Mouse (Mus musculus) embryonic stem cell, embryonic (primary cell): ENCODE measurements at regions not wholly inside any gene's neighbourhood (a gene's known extent, or its start where the extent isn't known, plus 50 kb on each side); places are given as distances from the start of the nearest gene placed in this dataset.

Experiments used
- CTCF ChIA-PET, 4 experiments: fragments of 300-600 bp in 2 of 4; fragments of 350-600 bp in 2 of 4; sonication (Branson Sonifier 250); formaldehyde crosslinking; loops; one replicate each; lab custom pipeline; 2022; ENCODE audit warnings: inconsistent platforms in 2 of 4; lab: Charles Lee
- POLR2A ChIA-PET, 4 experiments: fragments of 300-600 bp in 2 of 4; fragments of 350-600 bp in 2 of 4; sonication (Branson Sonifier 250); formaldehyde crosslinking; loops; one replicate each; lab custom pipeline; 2022; ENCODE audit warnings: antibody characterized with exemption in 4 of 4, inconsistent platforms in 1 of 4; lab: Charles Lee

DNA sequence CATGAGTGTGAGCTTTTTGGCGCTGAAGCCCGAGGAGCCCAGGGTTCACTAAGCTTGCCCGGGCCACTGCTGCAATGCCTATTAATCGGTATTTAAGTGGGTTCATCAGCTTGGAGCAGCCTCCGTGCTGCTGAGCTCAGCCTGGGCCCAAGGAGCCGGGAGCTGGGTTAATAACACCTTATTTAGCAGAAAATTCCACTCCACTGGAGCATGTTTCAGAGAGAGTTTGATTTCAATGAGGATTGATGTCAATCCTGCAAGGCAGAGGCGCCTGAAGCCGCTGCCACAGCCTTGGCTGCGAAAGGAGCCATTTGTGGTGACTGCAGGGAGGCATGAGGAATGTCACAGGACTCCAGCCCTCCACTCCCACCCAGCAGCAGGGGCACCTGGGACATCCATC lies 126.5 kb upstream of the Grik3 start:
- POLR2A ChIA-PET: interaction anchor here in 2 of 4 experiments (0.5 to 1.4 kb wide), 2 partner anchors 63 to 1014 kb away, joined by 4 to 6 read pairs; no protein-coding TSS in a partner anchor
- CTCF ChIA-PET: interaction anchor here in 1 of 4 experiments (1.0 kb wide), 1 partner anchor 549 kb away, joined by 5 read pairs; no protein-coding TSS in a partner anchor

DNA sequence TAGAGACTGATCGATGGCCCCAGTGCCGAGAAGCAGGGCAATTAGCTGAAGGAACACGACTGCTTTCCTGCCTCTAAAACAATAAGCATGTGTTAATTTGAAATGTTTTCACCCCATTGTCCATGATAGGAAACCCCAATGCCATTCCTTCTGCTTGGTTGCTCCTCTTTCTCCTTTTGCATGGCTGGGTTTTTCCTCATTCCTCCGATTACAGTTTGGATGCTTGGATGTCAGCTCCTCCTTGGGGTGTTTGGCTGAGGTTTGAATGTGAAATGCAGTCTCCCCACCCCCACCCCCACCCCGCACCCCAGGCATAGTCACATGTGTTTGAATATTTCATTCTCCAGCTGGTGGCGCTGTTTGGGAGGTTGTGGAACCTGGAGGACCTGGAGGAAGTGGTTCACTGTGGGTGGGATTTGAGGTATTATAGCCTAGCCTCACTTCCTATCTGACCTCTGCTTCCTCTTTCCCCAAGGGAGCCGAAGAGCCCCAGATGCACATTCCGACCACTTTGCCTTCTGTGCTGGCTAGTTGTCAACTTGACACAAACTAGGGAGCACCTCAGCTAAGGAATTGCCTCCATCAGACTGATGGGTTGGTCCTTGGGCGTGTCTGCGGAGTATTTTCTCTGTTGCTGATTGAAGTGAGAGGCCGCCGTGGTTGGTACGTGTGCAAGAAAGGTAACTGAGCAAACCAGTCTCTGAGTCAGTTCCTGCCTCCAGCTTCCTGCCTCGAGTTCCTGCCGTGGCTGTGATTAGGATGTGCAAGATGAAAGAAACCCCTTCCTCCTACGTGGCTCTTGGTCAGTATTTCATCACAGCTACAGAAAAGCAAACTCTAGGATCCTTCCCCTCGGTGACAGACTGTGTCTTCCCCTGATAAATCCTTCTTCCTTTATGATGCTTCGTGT lies 128.6 kb upstream of the Grik3 start:
- POLR2A ChIA-PET: interaction anchor here in 1 of 4 experiments (1.3 kb wide), 1 partner anchor 13 kb away, joined by 3 read pairs; no protein-coding TSS in a partner anchor
- CTCF ChIA-PET: interaction anchor here in 3 of 4 experiments (0.5 to 1.1 kb wide), 3 partner anchors 11 to 143 kb away, joined by 3 to 6 read pairs (median 3); no protein-coding TSS in a partner anchor

DNA sequence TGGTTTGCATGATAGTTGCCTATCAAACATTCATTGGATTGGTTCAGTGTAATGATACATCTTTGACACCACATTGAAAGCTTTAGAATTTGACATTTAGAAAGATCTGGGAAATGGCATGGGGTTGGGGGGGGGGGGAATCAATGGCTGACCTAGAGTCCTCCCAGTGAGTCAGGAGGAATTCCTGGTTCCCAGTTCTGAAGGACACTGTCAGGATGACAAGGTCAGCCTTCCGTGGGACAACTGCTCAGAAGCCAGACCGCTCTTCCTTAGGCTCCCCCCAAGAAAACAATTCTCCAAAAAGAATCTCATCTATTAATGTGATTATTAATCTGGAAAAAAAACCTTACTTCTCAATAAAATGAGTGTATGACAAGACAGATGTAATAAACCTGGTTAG lies 132.1 kb upstream of the Grik3 start:
- POLR2A ChIA-PET: interaction anchor here in 2 of 4 experiments (0.5 to 0.6 kb wide), 2 partner anchors 62 to 125 kb away, joined by 3 to 4 read pairs; no protein-coding TSS in a partner anchor
- CTCF ChIA-PET: interaction anchor here in 2 of 4 experiments (0.6 to 0.7 kb wide), 2 partner anchors 92 to 129 kb away, joined by 3 to 5 read pairs; no protein-coding TSS in a partner anchor

GRCm38 (mm10) chr4:125356441-125356840 lies 134.1 kb upstream of the Grik3 start:
- POLR2A ChIA-PET: interaction anchor here (0.5 to 1.3 kb wide), 8 partner anchors 9 to 813 kb away, joined by 3 to 7 read pairs (median 3); no protein-coding TSS in a partner anchor
- CTCF ChIA-PET: interaction anchor here in 2 of 4 experiments (0.8 to 1.6 kb wide), 2 partner anchors 196 to 241 kb away, joined by 3 to 4 read pairs; no protein-coding TSS in a partner anchor

- POLR2A ChIA-PET: interaction anchor here in 1 of 4 experiments (0.6 to 1.5 kb wide), 3 partner anchors 11 to 73 kb away, joined by 3 to 5 read pairs (median 4); no protein-coding TSS in a partner anchor
- CTCF ChIA-PET: interaction anchor here in 1 of 4 experiments (0.6 kb wide), 2 partner anchors 495 to 712 kb away, joined by 3 to 5 read pairs; no protein-coding TSS in a partner anchor
Measured at GRCm38 (mm10) chr4:125354742-125355141, 135.8 kb upstream of the Grik3 start.

GRCm38 (mm10) chr4:125350056-125350455 lies 140.4 kb upstream of the Grik3 start:
- POLR2A ChIA-PET: no interaction called here
- CTCF ChIA-PET: no interaction called here

DNA sequence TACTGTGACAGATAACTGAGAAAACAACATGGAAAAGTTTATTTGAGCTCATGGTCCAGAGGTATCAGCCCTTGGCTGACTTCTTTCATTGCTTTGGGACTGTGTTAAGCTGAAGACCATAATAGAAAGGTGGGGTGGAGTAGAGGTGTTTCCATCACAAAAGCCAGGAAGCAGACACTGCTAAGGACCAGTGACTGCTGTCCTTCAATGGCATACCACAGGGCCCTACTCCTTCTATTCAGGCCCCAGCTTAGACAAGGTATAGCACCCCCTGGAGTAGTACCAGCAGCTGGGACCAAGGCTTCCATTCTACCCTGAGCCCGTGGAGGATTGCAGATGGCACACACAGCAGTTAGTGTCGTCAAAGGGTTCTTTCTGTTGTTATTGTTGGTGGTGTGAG lies 151.4 kb upstream of the Grik3 start:
- ChIA-PET CTCF (interaction anchor here in 3 of 4 experiments (0.6 to 1.1 kb wide), 5 partner anchors 23 to 573 kb away, joined by 3 to 5 read pairs (median 3); no protein-coding TSS in a partner anchor), POLR2A (interaction anchor here in 1 of 4 experiments (0.6 to 1.2 kb wide), 3 partner anchors 26 to 195 kb away, joined by 3 read pairs; no protein-coding TSS in a partner anchor)

DNA sequence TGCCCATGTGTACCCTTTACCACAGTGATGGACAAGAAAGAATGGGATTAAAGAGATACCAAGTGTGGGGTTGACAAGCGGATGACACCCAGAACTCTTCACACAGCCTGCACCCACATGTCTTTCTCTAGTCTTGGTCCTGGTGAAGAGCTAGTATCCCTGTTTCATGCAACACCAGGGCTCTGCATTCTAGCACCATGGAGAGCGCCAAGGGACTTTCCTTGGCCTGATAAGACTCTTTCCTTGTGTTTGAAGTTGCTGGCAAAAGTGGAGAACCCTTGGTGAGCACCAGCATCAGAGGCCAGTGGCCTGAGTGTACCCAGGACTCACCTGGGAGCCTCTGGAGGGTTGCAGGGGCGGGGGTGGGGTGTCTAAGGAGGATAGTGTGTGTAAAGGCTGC lies 161.7 kb upstream of the Grik3 start:
- CTCF ChIA-PET: interaction anchor here in 1 of 4 experiments (0.6 to 0.7 kb wide), 2 partner anchors 39 to 168 kb away, joined by 3 to 4 read pairs; no protein-coding TSS in a partner anchor
- POLR2A ChIA-PET: interaction anchor here in 1 of 4 experiments (0.7 kb wide), 1 partner anchor 611 kb away, joined by 7 read pairs; no protein-coding TSS in a partner anchor

GRCm38 (mm10) chr4:125324495-125324894 lies 166.0 kb upstream of the Grik3 start:
- POLR2A ChIA-PET: interaction anchor here in 2 of 4 experiments (0.6 to 1.7 kb wide), 5 partner anchors 8 to 136 kb away, joined by 3 to 5 read pairs (median 3); no protein-coding TSS in a partner anchor
- CTCF ChIA-PET: no interaction called here

DNA sequence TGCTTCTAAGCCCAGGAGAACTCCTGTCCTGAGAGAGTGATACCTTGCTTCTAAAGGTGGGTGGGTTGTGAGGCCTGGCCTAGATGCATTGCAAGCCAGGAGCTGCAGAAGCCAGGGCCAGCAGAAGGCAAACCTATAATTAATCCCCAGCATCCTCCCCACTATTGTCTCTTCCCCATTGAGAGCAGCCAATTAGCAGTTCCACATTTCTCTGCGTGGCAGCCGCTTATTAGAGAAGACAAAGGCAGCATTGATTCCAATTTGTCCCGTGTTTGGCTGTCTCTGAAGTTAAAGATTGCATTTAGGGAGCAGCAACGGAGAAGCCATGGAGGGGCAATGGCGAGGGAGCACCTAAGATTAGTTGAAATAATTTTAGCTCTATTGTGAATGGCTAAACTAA lies 171.2 kb upstream of the Grik3 start:
- ChIA-PET CTCF (no interaction called here), POLR2A (no interaction called here)

DNA sequence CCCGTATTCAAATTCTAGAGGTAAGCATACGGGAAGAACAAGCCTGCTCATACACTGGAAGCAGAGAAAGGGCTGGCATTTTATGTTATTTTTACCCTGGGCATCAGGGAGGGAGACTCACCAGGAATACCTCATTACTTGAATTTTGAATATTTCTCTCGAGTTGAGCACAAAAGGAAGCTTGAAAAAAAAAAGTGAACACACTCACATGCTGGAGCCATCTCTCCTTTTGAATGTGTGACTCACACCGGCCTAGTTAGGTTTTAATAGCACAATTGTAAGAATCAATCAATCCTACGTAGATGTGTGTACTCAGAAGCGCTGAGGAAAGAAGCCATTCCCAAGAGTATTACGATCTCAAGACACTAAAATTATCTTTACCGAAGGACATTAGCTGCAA lies 172.2 kb upstream of the Grik3 start:
- CTCF ChIA-PET: interaction anchor here in 1 of 4 experiments (0.6 kb wide), 1 partner anchor 158 kb away, joined by 4 read pairs; no protein-coding TSS in a partner anchor
- POLR2A ChIA-PET: no interaction called here

- ChIA-PET POLR2A (interaction anchor here in 2 of 4 experiments (0.8 to 1.6 kb wide), 2 partner anchors 8 kb away, joined by 3 to 5 read pairs; no protein-coding TSS in a partner anchor), CTCF (no interaction called here)
Measured at GRCm38 (mm10) chr4:125316876-125317275, 173.6 kb upstream of the Grik3 start.

- POLR2A ChIA-PET: interaction anchor here in 2 of 4 experiments (0.8 to 1.6 kb wide), 4 partner anchors 9 to 882 kb away, joined by 3 to 5 read pairs (median 3); partner anchors contain the start of gene Meaf6 (in 1 of the 2)
- CTCF ChIA-PET: interaction anchor here in 2 of 4 experiments (0.6 to 1.3 kb wide), 2 partner anchors 23 to 180 kb away, joined by 3 to 4 read pairs; no protein-coding TSS in a partner anchor
Measured at GRCm38 (mm10) chr4:125315818-125316217, 174.7 kb upstream of the Grik3 start.

DNA sequence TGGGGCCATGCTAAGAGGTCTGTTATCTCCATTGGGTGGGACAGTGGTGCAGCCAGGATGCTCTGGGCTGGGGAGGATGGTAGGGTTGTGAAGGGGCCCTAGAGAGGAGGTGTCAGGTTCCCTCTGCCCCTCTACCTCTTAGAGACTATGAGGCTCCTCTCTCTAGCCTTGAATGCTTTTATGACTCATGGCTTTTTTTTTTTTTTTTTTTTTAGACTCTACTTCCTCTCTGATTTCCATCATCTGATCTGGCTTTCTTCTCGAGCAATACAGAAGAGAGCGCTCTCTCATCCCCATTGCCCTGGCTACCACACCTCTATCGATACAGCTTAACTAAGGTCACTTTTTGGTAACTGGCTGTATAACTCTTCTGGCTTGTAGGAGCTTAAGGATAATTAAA lies 176.6 kb upstream of the Grik3 start:
- ChIA-PET POLR2A (interaction anchor here in 3 of 4 experiments (0.6 to 1.7 kb wide), 9 partner anchors 13 to 1474 kb away, joined by 3 to 6 read pairs (median 3); no protein-coding TSS in a partner anchor), CTCF (interaction anchor here in 1 of 4 experiments (0.5 kb wide), 1 partner anchor 136 kb away, joined by 3 read pairs; no protein-coding TSS in a partner anchor)

DNA sequence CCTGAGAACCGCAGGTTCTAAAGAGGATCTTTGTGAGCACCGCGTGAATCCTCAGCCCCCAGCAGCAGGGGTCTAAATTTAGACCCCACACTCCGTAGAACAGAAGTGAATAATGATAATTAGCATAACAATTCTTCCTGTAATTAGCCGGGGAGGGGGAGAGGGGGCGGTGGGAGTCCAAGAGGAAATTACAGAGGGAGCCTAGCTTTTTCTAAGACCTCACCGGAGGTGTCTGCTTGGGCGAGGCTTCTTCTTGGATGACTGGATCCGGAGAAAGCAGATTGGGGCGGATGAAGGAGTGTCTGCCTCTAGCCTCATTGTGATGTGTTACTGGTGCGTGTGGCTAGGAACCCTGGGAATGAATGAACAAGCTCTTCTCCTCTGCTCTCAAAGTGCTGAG lies 177.2 kb upstream of the Grik3 start:
- ChIA-PET POLR2A (interaction anchor here in 3 of 4 experiments (0.6 to 1.7 kb wide), 11 partner anchors 13 to 1473 kb away, joined by 3 to 6 read pairs (median 3); no protein-coding TSS in a partner anchor), CTCF (interaction anchor here in 1 of 4 experiments (0.6 kb wide), 1 partner anchor 136 kb away, joined by 3 read pairs; no protein-coding TSS in a partner anchor)

- ChIA-PET POLR2A (no interaction called here), CTCF (interaction anchor here in 1 of 4 experiments (0.5 kb wide), 1 partner anchor 146 kb away, joined by 3 read pairs; no protein-coding TSS in a partner anchor)
Measured at GRCm38 (mm10) chr4:125308171-125308570, 180.5 kb upstream of the Zc3h12a start.

DNA sequence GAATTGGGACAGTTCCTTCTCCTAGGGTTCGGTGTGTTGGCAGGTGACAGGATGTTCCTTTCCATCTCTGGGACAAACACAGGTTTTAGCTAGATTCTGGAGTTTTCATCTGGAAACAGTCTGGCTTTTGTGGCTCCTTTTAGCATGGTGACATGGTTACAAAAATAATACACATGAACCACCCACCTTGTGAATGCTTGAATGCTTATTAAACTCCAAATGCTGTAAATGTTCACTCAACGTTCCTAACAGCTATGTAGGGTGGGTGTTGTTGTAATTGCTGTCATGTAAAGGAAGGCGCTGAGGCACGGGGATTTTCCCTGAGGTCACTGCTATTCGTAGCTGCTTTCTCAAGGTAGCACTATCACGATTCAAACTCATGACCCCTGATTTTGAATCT lies 178.1 kb upstream of the Zc3h12a start:
- POLR2A ChIA-PET: no interaction called here
- CTCF ChIA-PET: no interaction called here

DNA sequence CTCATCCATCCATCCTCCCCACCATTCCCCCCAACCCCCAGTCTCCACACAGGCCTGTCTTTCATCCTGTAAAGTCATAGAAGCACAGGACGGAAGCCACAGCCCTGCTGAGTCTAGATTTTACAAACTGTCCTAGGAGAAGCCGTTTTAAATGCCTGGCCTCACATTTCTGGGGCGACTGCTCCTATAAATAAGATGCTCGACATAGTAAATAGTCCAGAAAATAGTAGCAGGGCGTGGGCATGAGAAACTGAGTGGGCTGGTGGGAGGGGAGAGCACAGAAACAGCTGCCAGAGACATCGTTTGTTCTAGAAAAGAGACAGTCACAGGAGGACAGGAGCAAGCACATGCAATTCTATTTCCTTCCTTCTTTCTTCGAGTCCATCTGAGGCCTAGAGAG lies 175.0 kb upstream of the Zc3h12a start:
- ChIA-PET CTCF (interaction anchor here in 1 of 4 experiments (0.6 kb wide), 1 partner anchor 46 kb away, joined by 4 read pairs; no protein-coding TSS in a partner anchor), POLR2A (interaction anchor here in 1 of 4 experiments (0.7 kb wide), 2 partner anchors 248 to 315 kb away, joined by 5 to 6 read pairs; no protein-coding TSS in a partner anchor)
